Mouse (Mus musculus): ENCODE results near the gene Anxa4.

The Anxa4 gene

DNA sequence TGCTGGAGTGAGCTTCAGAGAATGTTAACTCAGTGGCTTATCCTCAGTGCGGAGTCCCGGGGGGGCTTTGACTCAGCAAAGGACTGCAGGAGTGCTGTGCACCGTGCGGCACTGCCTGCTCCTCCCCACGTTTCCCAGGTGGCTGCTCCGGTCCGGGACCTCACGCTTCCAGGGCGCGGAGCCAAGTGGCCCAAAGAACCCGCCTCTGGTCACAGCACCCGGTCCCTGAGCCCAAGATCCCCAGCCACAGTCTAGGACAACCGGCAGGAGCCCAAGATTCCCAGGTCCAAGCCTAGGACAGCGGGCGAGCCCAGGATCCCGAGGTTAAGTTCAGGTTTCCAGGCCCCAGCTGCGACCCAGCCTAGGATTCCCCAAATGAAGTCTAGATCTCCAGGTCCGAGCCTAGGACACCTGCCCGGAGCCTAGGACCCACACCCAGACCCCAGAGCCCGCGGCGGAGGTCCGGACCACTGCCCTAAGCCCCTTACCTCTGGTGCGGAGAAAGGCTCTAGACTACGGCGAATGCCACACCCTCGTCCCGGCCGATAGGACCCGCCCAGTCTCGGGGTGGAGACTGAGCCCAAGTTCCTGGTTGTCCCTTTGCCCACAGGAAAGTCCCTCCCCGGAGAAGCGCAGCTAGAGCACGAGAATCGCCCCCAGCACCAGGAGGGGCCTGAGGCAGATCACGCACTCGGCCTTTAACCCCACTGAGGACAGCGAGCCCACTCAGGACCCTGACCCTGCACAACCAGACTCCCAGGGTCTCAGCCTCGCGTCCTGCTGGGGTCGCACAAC is at the start of gene Anxa4:
TSS of gene Anxa4 (minus strand) at position 564 of the 795 bp plus-strand sequence.
- peak; percentile 72 to 74 for DNase-seq (ENCODE audit: low spot score in 2 of 2)

DNA sequence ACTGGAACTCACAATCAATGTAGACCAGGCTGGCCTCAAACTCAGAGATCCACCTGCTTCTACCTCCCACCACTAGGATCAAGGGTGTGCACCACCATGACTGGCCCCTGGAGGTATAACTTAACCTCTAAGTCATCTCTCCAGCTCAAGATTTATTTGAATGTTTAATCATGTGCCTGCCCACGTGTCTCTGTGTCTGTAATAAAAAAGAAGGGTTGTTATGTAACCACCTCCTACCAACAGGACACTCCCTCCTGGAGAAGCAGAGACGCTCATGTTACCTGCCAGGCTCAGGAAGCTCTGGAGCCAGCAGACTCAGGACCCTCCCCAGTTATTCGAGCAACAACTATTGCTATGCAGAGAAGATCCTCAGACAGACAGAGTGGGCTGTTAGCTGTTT is 48.6 kb upstream of the Anxa4 start:
- DNase-seq (ENCODE audit: low spot score in 2 of 2): no peak

DNA sequence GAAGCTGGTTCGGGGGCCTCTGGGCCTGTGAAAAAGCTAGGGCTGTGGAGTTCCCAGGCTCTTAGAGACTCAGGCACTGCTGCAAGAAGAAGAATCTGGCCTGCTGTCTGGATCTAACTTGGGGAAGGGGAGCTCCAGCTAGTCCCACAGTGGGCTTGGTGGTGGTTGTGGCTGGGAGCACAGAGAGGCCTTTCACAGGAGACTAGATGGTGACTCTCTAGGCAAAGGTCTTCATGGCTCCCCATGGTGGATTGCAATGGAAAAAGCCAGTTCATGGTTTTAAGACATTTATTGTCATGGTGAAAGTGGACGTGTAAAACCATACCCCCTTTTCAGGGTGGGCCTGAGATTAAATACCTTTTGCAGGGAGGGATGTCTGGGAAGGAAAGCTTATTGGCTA is 45.7 kb upstream of the Anxa4 start:
- DNase-seq (ENCODE audit: low spot score in 2 of 2): no peak

DNA sequence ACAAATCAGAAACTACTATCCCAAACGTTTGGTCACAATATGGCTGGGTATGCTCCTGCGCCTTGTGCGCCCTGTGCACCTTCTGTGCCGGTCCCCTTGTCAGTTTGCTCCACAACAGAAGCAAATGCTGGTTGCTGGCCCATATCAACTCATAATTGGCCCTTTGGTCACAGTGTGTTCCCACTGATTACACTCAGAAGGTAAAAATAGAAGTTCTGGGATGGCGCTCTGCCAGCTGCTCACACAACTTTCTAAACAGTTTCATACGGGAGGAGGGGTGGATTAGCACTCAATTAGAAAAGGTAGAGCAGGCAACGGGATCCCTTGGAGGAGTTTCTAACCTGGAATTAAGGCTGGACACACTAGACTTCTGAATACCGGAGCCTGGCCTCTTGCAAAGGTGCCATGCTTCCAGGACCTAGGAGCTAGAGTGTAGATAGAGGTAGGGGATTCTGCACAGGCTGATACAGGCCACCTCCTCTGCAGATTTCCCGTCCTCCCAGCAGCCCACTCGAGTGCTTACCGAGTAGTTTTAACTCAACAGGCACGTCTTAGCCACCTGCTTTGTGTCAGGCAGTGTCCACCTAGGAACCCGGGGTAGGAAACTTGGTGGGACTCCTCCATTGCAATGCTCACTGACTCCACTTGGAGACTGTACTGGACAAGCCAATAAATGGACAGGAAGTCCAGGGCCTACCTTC is 39.6 kb upstream of the Anxa4 start:
- peak; percentile 22 to 44 for DNase-seq (ENCODE audit: low spot score in 2 of 2)

DNA sequence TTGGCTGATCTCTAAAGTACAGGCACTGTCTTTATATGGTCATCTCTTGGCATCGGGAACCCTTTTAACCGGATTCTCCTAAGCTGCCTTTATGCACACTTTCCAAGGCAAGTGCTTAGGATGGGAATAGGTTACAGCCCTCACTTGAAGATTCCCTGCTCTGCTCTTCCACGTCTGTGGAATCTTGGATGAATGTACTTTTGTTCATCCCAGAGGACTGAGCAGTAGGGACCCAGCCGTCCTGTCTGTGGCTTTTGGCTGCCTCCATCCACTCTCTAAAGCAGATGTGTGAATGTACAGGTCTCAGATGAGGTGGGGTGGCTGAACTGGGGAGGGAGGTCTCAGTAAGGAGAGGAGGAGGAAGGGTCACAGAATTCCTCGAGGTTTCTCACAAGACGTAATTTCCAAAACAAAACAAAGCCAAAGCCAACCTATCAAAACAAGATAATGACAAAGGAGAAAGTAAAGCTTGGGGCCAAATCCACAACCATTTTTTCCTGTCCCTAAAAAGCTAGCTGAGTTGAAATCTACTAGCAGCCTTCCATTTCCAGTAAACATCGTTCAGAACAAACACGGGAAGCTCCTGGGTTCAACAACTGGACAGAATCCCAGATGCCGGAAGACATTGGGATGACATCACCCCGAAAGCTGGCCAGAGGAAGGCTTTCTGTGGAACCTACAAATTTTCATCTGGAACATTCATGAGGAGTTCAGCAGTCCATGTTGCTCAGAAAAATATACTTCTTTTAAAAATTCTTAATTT is 37.5 kb upstream of the Anxa4 start:
- no peak for DNase-seq (ENCODE audit: low spot score in 2 of 2)

DNA sequence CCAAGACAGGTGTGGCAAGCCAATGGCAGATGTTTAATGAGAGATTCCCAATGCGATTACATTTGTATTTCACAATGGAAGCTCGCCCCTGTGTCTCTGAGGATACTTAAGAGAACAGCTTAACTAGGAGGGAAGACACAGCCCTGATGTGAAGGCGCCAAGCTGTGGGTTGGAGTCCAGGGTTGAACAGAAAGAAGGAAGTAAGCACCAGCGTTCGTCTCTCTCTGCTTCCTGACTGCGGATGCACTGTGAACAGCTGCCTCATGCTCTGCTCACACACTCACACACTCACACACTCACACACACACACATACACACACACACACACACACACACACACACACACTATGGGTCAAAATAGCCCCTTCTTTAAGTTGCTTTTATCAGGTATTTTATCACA is 36.4 kb upstream of the Anxa4 start:
- no peak for DNase-seq (ENCODE audit: low spot score in 2 of 2)

DNA sequence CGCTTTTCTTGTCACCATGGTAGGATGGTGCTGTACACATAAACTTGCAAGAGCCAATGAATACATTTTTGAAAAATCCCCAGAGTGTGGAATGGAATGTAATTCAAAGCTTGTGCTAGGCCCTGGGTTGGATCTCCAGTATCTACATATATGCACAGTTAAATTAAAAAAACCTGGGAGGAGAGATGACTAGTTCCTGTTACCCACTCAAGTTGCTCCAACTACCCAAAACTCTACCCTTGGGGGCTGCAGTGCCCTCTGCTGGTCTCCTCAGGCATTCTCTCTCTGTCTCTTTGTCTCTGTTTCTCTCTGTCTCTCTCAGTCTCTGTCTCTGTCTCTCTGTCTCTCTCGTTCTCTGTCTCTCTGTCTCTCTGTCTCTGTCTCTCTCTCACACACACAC is 34.0 kb upstream of the Anxa4 start:
- DNase-seq (ENCODE audit: low spot score in 2 of 2): no peak

DNA sequence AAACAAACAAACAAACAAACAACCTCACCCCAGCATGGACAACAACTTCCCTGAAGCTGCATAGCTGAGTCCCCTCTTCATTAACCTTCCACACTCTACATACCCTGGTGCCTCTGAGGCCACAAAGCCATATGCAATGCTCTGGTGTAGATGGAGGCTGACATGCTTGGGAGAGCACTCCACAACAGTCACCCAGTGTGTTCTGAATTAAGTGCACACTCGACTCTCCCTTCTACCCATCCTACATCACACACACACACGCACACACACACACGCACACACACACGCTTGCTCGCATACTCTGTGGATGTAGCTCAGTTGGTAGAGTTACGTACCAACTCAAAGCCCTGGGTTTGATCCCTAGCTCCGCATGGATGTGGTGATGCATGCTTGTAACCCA is 31.0 kb upstream of the Anxa4 start:
- no peak for DNase-seq (ENCODE audit: low spot score in 2 of 2)

DNA sequence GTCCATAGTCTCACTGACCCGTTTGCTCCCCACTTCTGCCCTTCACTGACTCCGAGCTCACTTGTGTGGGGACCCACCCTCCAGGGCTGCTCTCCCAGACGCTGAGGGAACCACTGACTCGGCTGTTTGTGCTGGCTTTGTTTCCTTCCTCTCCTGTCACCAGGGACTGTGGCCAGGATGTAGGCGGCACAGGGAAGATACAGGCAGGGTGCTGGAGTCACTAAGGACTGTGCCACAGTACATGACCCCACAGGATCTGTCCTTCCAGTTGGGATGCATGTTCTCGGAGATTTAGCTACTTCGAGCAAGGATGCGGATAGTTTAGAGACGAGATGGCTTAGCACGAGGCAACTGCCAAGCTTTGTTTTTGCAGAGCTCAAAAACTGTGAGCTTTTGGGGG is 30.4 kb upstream of the Anxa4 start:
- no peak for DNase-seq (ENCODE audit: low spot score in 2 of 2)

DNA sequence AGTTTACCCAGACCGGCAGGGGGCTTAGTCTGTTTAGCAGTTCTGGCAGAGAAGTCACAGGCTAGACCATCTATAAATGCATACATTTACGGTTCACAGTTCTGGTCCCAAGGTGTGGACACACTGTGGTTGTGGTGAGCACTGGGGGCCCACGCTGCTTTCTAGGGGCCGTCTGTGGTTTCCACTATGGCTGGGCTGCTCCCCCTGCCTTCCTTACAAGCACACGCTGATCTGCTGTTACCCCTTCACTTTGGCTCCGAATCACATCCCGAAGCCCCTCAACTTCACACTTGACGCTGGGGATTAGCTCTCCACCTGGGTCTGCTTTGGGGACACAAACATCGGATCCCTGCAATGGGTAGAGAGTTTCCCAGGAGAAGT is 29.7 kb upstream of the Anxa4 start:
- DNase-seq (ENCODE audit: low spot score in 2 of 2): no peak

DNA sequence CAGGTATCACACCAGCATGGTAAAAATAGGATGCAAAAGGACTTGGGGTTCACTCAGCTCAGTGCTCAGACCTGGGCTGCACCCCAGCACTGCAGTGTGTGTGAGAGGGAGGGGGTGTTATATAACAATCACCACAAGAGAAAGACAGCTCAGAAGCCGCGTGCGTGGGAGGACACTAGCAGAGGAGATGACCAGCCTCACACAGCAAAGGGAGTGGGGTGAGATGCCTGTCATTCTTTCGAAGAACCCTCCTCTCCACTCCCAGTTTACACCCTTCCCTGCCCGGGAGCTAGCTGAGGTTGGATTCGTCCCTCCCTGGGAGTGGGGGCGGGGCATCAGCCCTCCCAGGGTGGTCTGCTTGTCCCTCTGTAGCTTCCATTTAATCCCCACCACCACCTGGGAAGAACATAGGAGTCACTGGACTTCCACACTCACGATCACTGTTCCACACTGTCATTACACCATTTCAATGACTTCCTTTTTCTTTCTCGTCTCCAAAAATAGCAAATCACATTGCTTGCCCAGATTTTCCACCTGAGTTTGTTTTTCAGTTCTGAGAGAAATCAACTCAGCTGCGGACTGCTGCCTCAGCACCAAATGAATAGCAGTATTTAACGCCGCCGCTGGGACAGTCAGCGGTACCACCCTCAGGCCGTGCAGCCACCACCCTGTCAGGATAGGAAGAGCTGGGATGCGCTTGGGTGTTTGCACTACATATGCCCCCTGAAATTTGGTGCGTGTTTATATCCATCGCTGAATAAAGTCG is 29.1 kb upstream of the Anxa4 start:
- DNase-seq (ENCODE audit: low spot score in 2 of 2): peak in 1 of 2 experiments; percentile 29

DNA sequence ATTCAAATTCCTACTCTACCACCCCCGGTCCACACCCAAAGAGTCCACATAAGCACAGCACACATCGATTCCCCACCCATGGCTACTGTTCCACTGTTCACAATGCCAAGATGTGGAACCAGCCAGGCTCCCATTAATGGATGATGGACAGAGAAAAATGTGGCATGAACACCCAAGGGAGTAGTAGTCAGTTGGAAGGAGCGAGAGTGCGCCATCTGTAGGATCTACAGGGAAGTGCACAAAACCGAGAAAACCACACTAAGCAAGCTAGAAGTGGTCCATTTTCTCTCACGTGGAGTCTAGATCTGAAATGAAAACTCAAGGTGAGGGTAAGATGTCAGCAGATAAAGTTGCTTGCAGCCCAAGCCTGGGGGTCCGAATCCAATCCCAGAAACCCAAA is 27.3 kb upstream of the Anxa4 start:
- DNase-seq (ENCODE audit: low spot score in 2 of 2): no peak

DNA sequence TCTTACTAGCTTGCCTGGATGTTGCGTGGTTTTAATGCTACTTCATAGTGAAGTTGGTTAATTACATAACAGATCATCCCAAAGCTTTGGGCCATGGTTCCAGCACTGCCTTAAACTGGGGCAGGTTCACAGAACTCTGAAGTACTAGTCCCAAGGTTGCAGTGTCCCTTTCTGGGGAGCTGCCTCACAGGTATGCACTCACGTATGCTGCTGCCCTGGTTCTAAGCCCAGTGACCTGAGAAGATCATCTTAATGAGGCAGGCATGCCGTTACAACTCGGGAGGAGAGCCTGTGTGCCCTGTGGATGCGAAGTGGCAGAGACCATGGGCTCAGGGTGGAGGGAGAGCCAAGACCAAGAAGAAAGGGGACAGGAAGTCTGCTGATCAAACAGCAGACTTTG is 26.5 kb upstream of the Anxa4 start:
- DNase-seq (ENCODE audit: low spot score in 2 of 2): no peak

DNA sequence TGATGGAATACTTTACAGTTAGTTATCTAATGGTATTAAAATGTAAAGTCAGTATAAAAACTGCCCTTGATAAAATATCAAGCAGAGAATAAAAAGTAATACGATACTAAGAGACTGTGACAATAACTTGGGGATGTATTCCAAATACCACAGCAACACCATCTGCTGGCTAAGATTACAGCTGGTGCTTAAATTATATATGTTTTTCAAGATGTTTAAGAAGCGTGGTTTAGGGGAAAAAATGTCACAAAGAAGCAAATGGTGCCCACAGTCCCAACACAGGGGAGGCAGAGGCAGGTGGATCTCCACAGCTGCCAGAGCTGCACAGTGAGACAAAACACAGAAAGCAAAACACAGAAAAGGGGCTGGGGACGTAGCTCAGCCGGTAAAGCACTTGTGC is 25.5 kb upstream of the Anxa4 start:
- no peak for DNase-seq (ENCODE audit: low spot score in 2 of 2)

DNA sequence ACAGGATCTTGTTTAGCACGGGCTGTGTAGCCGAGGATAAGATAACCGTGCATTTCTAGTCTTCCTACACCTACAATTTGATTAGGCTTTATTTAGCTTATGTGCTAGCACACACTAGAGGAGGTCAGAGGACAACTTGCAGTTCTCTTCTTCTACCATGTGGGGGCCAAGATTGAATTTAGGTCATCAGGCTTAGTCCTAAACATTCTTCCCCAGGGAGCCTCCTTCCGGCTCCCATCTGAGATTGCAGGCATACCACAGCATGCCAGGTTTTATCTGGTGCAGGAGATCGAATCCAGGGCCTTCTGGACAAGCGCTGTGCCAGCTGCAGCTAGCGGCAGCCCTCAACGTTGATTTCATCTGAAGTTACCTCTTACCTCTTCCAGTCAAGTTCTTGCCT is 23.2 kb upstream of the Anxa4 start:
- DNase-seq (ENCODE audit: low spot score in 2 of 2): no peak

DNA sequence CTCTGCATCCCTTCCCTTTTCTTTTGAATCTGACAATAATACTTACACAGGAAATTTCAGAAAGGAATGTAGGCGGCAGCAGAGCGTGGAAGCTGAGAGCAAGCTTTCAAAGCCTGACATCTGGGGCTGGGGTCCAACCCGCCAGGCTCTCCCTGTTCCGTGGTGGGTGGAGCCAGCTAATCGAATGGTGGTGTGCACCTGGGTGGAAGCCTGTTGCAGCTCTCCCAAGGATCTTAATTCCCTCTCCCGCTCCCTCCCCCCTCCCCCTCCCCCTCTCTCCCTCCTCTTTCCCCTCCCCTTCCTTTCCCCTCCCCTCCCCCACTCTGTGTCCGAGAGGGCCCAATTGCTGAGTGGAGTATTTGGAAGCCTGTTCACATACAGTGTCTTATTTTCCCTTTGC is 22.1 kb upstream of the Anxa4 start:
- no peak for DNase-seq (ENCODE audit: low spot score in 2 of 2)

DNA sequence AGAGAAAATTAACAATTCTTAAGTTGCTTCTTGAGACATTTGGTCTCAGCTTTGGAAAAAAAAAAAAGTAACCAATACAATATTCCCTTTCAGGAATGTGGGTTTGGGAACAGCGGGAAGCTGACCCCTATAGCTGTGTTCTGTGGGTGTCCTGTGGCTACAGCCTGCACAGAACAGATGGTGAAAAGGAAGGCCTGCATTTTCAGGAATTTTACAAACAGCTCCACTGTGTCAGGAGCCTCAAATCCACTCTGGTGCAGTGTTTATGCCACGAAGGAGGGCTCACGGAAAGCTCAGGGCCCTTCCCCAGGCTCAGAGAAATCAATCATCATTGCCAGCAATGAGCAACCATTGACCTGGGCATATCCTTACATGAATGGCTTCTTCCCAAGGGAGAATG is 21.5 kb upstream of the Anxa4 start:
- no peak for DNase-seq (ENCODE audit: low spot score in 2 of 2)

DNA sequence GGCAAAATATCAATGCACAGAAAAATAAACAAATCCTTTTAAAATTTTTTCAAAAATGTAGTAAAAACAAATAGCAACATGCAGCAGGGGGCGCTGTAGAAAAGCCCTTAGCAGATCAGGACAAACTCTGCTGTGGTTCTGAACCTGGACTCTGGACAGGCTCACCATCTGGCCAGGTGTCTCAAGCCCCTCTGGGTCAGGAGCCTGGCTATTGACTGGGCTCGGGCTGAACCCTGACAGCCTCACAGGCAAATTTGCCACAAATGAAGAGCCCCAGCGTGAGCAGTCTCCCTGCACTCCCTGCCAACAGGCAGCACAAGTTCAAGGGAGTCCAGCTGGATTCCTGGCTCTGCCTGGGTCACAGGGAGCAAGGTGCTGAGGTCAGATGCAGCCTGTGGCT is 20.0 kb upstream of the Anxa4 start:
- peak; percentile 24 to 26 for DNase-seq (ENCODE audit: low spot score in 2 of 2)

DNA sequence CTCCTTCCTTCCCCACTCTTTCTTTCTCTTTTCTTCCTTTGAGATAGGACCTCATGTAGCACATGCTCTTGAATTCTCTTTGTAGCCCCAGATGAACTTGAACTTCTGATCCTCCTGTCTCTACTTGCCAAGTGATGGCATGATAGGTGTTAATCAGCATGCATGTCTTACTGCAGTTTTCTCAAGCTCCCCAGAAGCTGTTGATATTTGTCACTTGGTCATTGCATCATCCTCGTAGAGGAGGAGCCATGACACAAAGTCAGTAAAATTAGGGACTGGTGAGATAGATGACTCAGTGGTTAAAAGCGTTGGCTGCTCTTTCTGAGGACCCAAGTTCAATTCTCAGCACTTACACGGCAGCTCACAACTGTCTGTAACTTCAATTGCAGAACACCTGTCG is 19.5 kb upstream of the Anxa4 start:
- no peak for DNase-seq (ENCODE audit: low spot score in 2 of 2)

DNA sequence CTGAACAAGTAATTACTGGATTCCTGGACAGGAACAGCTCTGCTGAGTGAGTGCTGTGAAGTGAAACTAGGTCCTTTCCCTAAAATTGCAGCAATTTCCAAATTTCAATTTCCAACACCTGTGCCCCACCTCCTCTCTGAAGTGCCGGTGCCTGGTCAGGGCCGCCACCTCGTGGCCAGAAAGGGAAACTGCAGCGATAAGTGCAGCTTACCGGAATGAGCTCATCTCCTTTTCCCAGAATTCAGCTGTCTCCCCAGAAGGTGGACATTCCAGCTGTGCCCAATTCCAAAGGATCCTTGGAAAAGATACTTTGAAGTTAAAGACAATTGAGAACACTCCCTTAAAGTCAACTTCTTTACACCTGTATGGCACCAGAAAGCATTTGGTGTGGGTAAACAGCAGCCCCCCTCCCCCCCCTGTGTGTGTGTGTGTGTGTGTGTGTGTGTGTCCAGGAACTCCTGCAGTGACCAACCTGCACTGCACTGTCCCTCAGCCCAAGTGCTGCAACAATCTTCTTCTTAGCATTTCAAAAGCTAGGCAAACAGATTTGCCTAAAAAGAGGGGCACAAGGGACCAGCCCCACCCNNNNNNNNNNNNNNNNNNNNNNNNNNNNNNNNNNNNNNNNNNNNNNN is 13.2 kb upstream of the Anxa4 start:
- DNase-seq (ENCODE audit: low spot score in 2 of 2): peak; percentile 44 to 54

DNA sequence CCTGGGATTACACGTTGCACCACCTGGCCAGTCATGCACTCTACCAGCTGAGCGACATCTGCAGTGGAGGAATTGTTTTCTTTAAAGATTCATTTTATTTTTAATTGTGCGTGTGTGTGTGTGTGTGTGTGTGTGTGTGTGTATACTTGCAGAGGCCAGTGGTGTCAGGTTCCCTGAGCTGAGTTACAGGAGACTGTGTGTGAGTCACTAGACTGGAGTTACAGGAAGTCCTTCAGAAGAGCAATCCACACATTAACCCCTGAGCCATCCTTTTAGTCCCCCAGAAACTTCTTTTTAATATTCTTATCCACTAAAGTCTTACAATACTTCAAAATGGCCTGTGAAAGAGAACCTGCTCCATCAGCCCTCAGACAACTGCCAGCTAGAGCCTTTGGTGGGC is 11.3 kb upstream of the Anxa4 start:
- DNase-seq (ENCODE audit: low spot score in 2 of 2): no peak

DNA sequence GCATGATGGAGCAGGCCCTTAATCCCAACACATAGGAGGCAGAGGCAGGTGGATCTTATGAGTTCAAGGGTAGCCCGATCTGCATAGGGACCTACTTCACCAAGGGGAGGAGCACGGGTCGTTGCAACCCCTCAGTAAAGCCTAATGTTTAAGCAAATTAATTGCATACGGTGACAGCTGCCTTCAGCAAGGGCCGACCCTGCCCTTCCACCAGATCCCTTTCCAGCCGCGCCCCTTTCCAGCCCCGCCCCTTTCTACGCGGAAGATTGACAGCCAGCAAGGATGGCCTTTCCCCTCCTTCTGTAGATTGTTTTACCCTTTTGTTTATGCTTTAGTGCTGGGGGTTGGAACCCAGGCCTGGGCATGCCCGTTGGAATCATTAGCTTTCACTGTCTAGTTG is 8.0 kb upstream of the Anxa4 start:
- DNase-seq (ENCODE audit: low spot score in 2 of 2): no peak

Data from spleen, postnatal 36 days (tissue).